Mouse (Mus musculus) heart, adult 2 months (tissue): ENCODE measurements around the gene Itprid2. TPM values are rescaled to one million over a fixed set of nuclear protein-coding genes. Genes with fewer than 3 reads are reported as not detected.
A peak's percentile ranks its signal among the peaks of the same experiment; 100 is the strongest.

Experiments used
- DNase-seq, 2 experiments: peaks; one replicate each; pipeline ENCODE4 v3.0.0; 2021
- H3K27ac ChIP-seq: fragments of 200-600 bp; 2 replicates; pipeline ENCODE4 v1.8.1; 2022
- H3K27me3 ChIP-seq: fragments of 200-500 bp; 2 replicates; pipeline ENCODE4 v1.6.1; 2012; ENCODE audit warnings: mild to moderate bottlenecking, low read length, inconsistent platforms, mixed read lengths; ENCODE audit not compliant: control insufficient read depth, insufficient read depth
- H3K36me3 ChIP-seq: fragments of 200-500 bp; 2 replicates; pipeline ENCODE4 v1.6.1; 2012; ENCODE audit warnings: low read length, inconsistent platforms; ENCODE audit not compliant: control insufficient read depth, insufficient read depth
- H3K4me1 ChIP-seq: fragments of 200-500 bp; 2 replicates; pipeline ENCODE4 v1.6.1; 2011; ENCODE audit warnings: low read length; ENCODE audit not compliant: control insufficient read depth, insufficient read depth
- H3K4me3 ChIP-seq: fragments of 200-600 bp; 2 replicates; pipeline ENCODE4 v1.8.1; 2022
- H3K79me2 ChIP-seq: fragments of 200-500 bp; replicated peaks from 2 replicates; pipeline ENCODE4 v1.6.1; 2012; ENCODE audit warnings: mild to moderate bottlenecking, inconsistent platforms, low read length, moderate library complexity, mixed read lengths; ENCODE audit not compliant: control insufficient read depth, insufficient read depth
- H3K9ac ChIP-seq: fragments of 200-500 bp; 2 replicates; pipeline ENCODE4 v1.6.1; 2012; ENCODE audit warnings: low read depth, mild to moderate bottlenecking, control low read depth, inconsistent platforms, low read length, mixed read lengths
- CTCF ChIP-seq: fragments of 200-600 bp; IDR thresholded peaks from 2 replicates; pipeline ENCODE4 v1.8.1; 2022; ENCODE audit warnings: antibody characterized with exemption, mild to moderate bottlenecking, moderate library complexity
- EP300 ChIP-seq: fragments of 200-500 bp; IDR thresholded peaks from 2 replicates; pipeline ENCODE4 v1.6.1; 2011; ENCODE audit warnings: low read depth, low read length, control low read depth; ENCODE audit not compliant: insufficient read depth
- POLR2A ChIP-seq: fragments of 200-500 bp; IDR thresholded peaks from 2 replicates; pipeline ENCODE4 v1.6.1; 2011; ENCODE audit warnings: mild to moderate bottlenecking, low read depth, low read length, control low read depth; ENCODE audit not compliant: insufficient read depth
- WGBS: fragments of 180-500 bp; shearing (Covaris S2); methylation state at CpG from one replicate; pipeline ENCODE4 v1.1.7; 2018; 5-methylcytosine and 5-hydroxymethylcytosine counted together
- intact Hi-C: fragments of 180-260 bp; cut with DNase I; formaldehyde crosslinking; loops from one replicate; pipeline ENCODE4 v1.15.1; 2025
- polyA plus RNA-seq: library from polyadenylated mRNA; depleted of rRNA; stranded (reverse); fragments of >200 nt; gene quantifications from 2 replicates; pipeline ENCODE4 v1.2.3, GENCODE M21; 2012
- total RNA-seq, 2 experiments: library from RNA; stranded (reverse); gene quantifications; 2 replicates each; pipeline ENCODE4 v1.2.3; 2021

The Itprid2 gene
- total and polyA plus RNA-seq, 3 experiments: 6.5 to 24.0 (median 19.3) TPM

DNA sequence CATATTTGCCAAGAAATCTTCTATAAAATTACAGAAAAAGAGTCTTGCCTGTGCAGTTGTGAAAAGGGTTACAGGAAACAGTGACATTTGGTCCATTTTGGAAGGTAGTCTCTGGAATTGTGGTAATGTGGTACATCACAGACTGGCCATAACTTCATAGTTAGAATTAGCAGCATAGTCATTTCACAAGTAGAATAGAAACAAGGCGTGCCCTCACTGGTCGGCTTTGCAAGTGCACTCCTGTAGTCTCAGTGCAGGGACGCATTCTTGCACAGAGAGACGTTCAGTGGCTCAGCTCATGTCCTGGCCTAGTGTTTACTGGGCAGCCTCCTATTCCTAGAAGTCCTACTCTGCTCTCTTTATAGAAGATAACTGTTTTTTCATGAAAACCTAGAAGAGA, 17.4 kb downstream of the Itprid2 start:
- H3K4me3 ChIP-seq: no peak overlapping the region
- peaks cover 7% of the 10 kb centered on the region for H3K4me1 ChIP-seq
- TF ChIP-seq POLR2A (no peak), CTCF (no peak), EP300 (no peak)
- peaks cover 33% of the 10 kb centered on the region for H3K36me3 ChIP-seq
- 87% methylated on average over 4 of the region's 4 CpGs for WGBS
- peaks cover 1% of the 10 kb centered on the region; the same call in 1 of the 2 replicates for H3K79me2 ChIP-seq
- no peak for DNase-seq
- no peaks in the 10 kb centered on the region for H3K27me3 ChIP-seq
- no peak overlapping the region for H3K9ac ChIP-seq
- H3K27ac ChIP-seq: no peak overlapping the region
- intact Hi-C loops: loop anchor here (5.0 kb wide), 1 partner anchor 280 kb away; no protein-coding TSS in a partner anchor

- DNase-seq: peak in 1 of 2 experiments; percentile 43
- 78% methylated on average over 6 of the region's 6 CpGs for WGBS
- intact Hi-C loops: loop anchor here (5.0 kb wide), 1 partner anchor 281 kb away; no protein-coding TSS in a partner anchor
- Histone ChIP-seq H3K79me2 (0 out of 2 replicates have a peak, but pooled peaks cover 1% of the 10 kb centered on the region), H3K36me3 (peaks cover 29% of the 10 kb centered on the region), H3K9ac (no peak overlapping the region), H3K4me1 (peaks cover 5% of the 10 kb centered on the region), H3K4me3 (no peak overlapping the region), H3K27me3 (no peaks in the 10 kb centered on the region), H3K27ac (0 out of 2 replicates have a peak overlapping the region, but pooled peaks have one; percentile 2)
- TF ChIP-seq CTCF (no peak), POLR2A (no peak), EP300 (no peak)
These were observed 18.1 kb downstream of the Itprid2 start for GRCm38 (mm10) chr2:79653093-79653808.

GRCm38 (mm10) chr2:79653809-79654164, 18.6 kb downstream of the Itprid2 start:
- Histone ChIP-seq H3K27me3 (no peaks in the 10 kb centered on the region), H3K27ac (no peak overlapping the region), H3K79me2 (0 out of 2 replicates have a peak, but pooled peaks cover 1% of the 10 kb centered on the region), H3K9ac (no peak overlapping the region), H3K4me1 (peaks cover 5% of the 10 kb centered on the region), H3K36me3 (peaks cover 26% of the 10 kb centered on the region), H3K4me3 (no peak overlapping the region)
- intact Hi-C loops: loop anchor here (5.0 kb wide), 1 partner anchor 281 kb away; no protein-coding TSS in a partner anchor
- TF ChIP-seq CTCF: no peak
- TF ChIP-seq EP300: no peak
- no peak for TF ChIP-seq POLR2A
- no peak for DNase-seq
- WGBS: 72% methylated on average over 2 of the region's 2 CpGs

DNA sequence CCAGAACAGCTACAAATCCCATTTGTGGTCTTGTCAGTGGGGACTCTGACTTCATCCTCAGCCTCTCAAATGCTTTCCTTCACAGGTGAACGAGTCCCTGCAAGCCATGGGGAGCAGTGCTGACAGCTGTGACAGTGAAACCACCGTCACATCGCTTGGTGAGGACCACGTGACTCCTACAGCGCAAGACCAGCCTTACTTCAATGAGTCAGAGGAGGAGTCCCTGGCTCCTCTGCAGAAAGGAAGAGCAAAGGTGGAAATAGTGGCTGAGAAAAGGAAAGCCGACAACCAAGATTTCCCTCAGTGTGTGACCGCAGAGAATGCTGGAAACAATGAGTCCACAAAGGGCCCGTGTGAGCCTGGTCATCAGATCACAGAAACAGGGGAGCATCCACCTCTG, 21.9 kb downstream of the Itprid2 start:
- DNase-seq: no peak
- Histone ChIP-seq H3K36me3 (peaks cover 20% of the 10 kb centered on the region), H3K4me1 (peaks cover 3% of the 10 kb centered on the region; the same call in 1 of the 2 replicates), H3K79me2 (peaks cover 4% of the 10 kb centered on the region; the same call in 1 of the 2 replicates), H3K27ac (no peak overlapping the region), H3K9ac (no peak overlapping the region), H3K27me3 (no peaks in the 10 kb centered on the region), H3K4me3 (no peak overlapping the region)
- TF ChIP-seq POLR2A (no peak), CTCF (no peak), EP300 (no peak)
- intact Hi-C loops: no loop called here
- 81% methylated on average over 8 of the region's 8 CpGs for WGBS

DNA sequence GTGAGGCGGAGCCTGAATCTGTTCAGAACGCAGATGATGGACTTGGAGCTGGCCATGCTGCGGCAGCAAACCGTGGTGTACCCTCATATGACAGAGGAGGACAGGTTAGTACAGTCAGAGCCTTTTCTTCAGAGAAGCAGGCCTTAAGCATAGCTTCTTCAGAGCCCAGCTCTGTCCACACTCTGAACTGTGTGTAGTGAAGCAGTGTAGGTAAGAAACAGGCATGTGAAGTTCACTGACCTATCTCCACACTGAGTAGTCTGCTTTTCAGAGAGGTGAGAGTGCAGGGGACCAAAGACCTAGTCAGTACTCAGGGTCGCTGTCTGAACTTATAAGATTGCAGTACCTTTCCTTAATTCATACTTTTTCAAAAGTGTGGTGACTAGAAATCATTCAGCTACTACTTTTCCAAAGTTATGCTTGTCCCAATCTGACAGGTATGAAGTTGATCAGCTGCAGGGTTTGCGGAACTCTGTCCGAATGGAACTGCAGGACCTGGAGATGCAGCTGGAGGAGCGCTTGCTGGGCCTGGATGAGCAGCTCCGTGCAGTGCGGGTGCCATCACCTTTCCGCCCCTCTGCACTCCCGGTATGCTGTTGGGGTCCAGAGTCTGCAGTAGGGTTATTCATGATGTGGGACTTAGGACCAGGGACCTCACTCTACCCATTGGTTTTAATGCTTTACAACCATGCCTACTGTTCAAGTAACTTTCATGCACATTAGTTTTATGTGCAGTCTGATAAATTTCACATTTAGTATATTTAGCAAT, 25.4 kb downstream of the Itprid2 start:
- Histone ChIP-seq H3K4me1 (peaks cover 3% of the 10 kb centered on the region), H3K27ac (no peak overlapping the region), H3K9ac (no peak overlapping the region), H3K4me3 (no peak overlapping the region), H3K79me2 (peaks cover 4% of the 10 kb centered on the region; the same call in 1 of the 2 replicates), H3K36me3 (peaks cover 31% of the 10 kb centered on the region), H3K27me3 (no peaks in the 10 kb centered on the region)
- 97% methylated on average over 12 of the region's 12 CpGs for WGBS
- TF ChIP-seq POLR2A (no peak), EP300 (no peak), CTCF (no peak)
- no peak for DNase-seq
- intact Hi-C loops: loop anchor here (10.0 kb wide), 1 partner anchor 104 kb away; no protein-coding TSS in a partner anchor
